Mouse (Mus musculus) heart, postnatal 0 days (tissue): ENCODE data around the gene Dapk2.

Experiments used
- CTCF ChIP-seq: IDR thresholded peaks from 2 replicates; pipeline ENCODE4 v1.5.1; 2016; ENCODE audit warnings: antibody characterized with exemption, control low read depth, low read depth
- EP300 ChIP-seq: IDR thresholded peaks from 2 replicates; pipeline ENCODE4 v1.6.1; 2016; ENCODE audit warnings: antibody characterized with exemption, low read depth

- no peak for TF ChIP-seq CTCF
- no peak for TF ChIP-seq EP300
These were observed 117.4 kb downstream of the Dapk2 start for GRCm38 (mm10) chr9:66275267-66275991.
